Mouse (Mus musculus) MEL (cell line): ENCODE measurements around the gene Bmp6. TPM values are rescaled to one million over a fixed set of nuclear protein-coding genes. Genes with fewer than 3 reads are reported as not detected.

Experiments used
- DNase-seq: peaks from one replicate; pipeline ENCODE4 v3.0.0; 2011; ENCODE audit warnings: low read depth, low spot score
- H3K27ac ChIP-seq: 2 replicates; pipeline ENCODE4 v1.5.1; 2012; ENCODE audit warnings: low read depth, mild to moderate bottlenecking, control low read depth, low read length, moderate library complexity; ENCODE audit not compliant: control insufficient read depth
- H3K27me3 ChIP-seq, 2 experiments: fragments of 150-350 bp in 1 of 2; sonication (generic) in 1 of 2; 2 replicates each; pipeline ENCODE4 v1.6.1; 2012; ENCODE audit warnings: low read length in 2 of 2, mild to moderate bottlenecking in 2 of 2, improper control_type of control experiment in 1 of 2, moderate library complexity in 1 of 2; ENCODE audit not compliant: insufficient read depth in 2 of 2, control insufficient read depth in 1 of 2
- H3K36me3 ChIP-seq, 2 experiments: 2 replicates each; pipeline ENCODE4 v1.6.1; 2012 to 2014; ENCODE audit warnings: low read length in 2 of 2, improper control_type of control experiment in 1 of 2, inconsistent platforms in 1 of 2, mild to moderate bottlenecking in 1 of 2; ENCODE audit not compliant: insufficient read depth in 2 of 2, control insufficient read depth in 1 of 2
- H3K4me1 ChIP-seq, 2 experiments: fragments of 150-350 bp in 1 of 2; sonication (generic) in 1 of 2; 2 replicates each; pipeline ENCODE4 v1.6.1; 2012; ENCODE audit warnings: low read length in 2 of 2, improper control_type of control experiment in 1 of 2, mild to moderate bottlenecking in 1 of 2; ENCODE audit not compliant: insufficient read depth in 2 of 2, control insufficient read depth in 1 of 2
- H3K4me3 ChIP-seq, 2 experiments: fragments of 150-350 bp in 1 of 2; sonication (generic) in 1 of 2; 2 replicates each; pipeline ENCODE4 v1.5.1; 2012; ENCODE audit warnings: low read depth in 2 of 2, low read length in 2 of 2, mild to moderate bottlenecking in 2 of 2, moderate library complexity in 2 of 2, control low read depth in 1 of 2, improper control_type of control experiment in 1 of 2; ENCODE audit not compliant: control insufficient read depth in 1 of 2, insufficient read depth in 1 of 2
- H3K79me2 ChIP-seq: 2 replicates; pipeline ENCODE4 v1.6.1; 2012; ENCODE audit warnings: mild to moderate bottlenecking, low read length, moderate library complexity; ENCODE audit not compliant: control insufficient read depth, poor library complexity, insufficient read depth
- H3K9ac ChIP-seq: 2 replicates; pipeline ENCODE4 v1.6.1; 2012; ENCODE audit warnings: low read depth, mild to moderate bottlenecking, control low read depth, low read length, moderate library complexity; ENCODE audit not compliant: control insufficient read depth, poor library complexity, severe bottlenecking
- H3K9me3 ChIP-seq: fragments of 150-350 bp; sonication (generic); replicated peaks from 2 replicates; pipeline ENCODE4 v1.6.1; 2012; ENCODE audit warnings: mild to moderate bottlenecking, low read length, improper control_type of control experiment, moderate library complexity; ENCODE audit not compliant: insufficient read depth
- CTCF ChIP-seq, 3 experiments: IDR thresholded peaks in 2 of 3; conservative IDR thresholded peaks in 1 of 3; 2 replicates each; pipeline ENCODE4 v1.5.1; 2011 to 2012; ENCODE audit warnings: low read length in 3 of 3, low read depth in 2 of 3, mild to moderate bottlenecking in 2 of 3, improper control_type of control experiment in 1 of 3, inconsistent platforms in 1 of 3, mixed read lengths in 1 of 3, moderate library complexity in 1 of 3; ENCODE audit not compliant: control insufficient read depth in 1 of 3, insufficient read depth in 1 of 3, poor library complexity in 1 of 3, severe bottlenecking in 1 of 3
- GABPA ChIP-seq: IDR thresholded peaks from 2 replicates; pipeline ENCODE4 v1.6.1; 2012; ENCODE audit warnings: low read depth, mild to moderate bottlenecking, inconsistent platforms, low read length, improper control_type of control experiment, moderate library complexity
- GATA1 ChIP-seq: IDR thresholded peaks from 2 replicates; pipeline ENCODE4 v1.6.1; 2011; ENCODE audit warnings: low read depth, low read length, improper control_type of control experiment
- HCFC1 ChIP-seq: IDR thresholded peaks from 2 replicates; pipeline ENCODE4 v1.6.1; 2012; ENCODE audit warnings: low read depth, mild to moderate bottlenecking, inconsistent platforms, low read length, improper control_type of control experiment, moderate library complexity
- MAFK ChIP-seq: IDR thresholded peaks from 2 replicates; pipeline ENCODE4 v1.6.1; 2011; ENCODE audit warnings: low read depth, mild to moderate bottlenecking, low read length, improper control_type of control experiment, borderline replicate concordance
- MAX ChIP-seq: IDR thresholded peaks from 2 replicates; pipeline ENCODE4 v1.6.1; 2011; ENCODE audit warnings: low read length, improper control_type of control experiment
- MAZ ChIP-seq: IDR thresholded peaks from 2 replicates; pipeline ENCODE4 v1.6.1; 2012; ENCODE audit warnings: low read depth, mild to moderate bottlenecking, inconsistent platforms, low read length, improper control_type of control experiment
- MEF2A ChIP-seq: IDR thresholded peaks from 2 replicates; pipeline ENCODE4 v1.6.1; 2014; ENCODE audit warnings: low read depth, mild to moderate bottlenecking, inconsistent platforms, low read length, improper control_type of control experiment; ENCODE audit not compliant: poor library complexity, insufficient replicate concordance, severe bottlenecking; ENCODE audit errors: extremely low read depth
- NRF1 ChIP-seq: IDR thresholded peaks from 2 replicates; pipeline ENCODE4 v1.6.1; 2014; ENCODE audit warnings: low read depth, mild to moderate bottlenecking, inconsistent platforms, low read length, improper control_type of control experiment, moderate library complexity; ENCODE audit not compliant: poor library complexity, insufficient read depth, severe bottlenecking
- POLR2A ChIP-seq, 2 experiments: IDR thresholded peaks; 2 replicates each; pipeline ENCODE4 v1.6.1; 2011 to 2012; ENCODE audit warnings: low read length in 2 of 2, mild to moderate bottlenecking in 2 of 2, control low read depth in 1 of 2, improper control_type of control experiment in 1 of 2, low read depth in 1 of 2, moderate library complexity in 1 of 2; ENCODE audit not compliant: control insufficient read depth in 1 of 2, insufficient read depth in 1 of 2, poor library complexity in 1 of 2
- POLR2AphosphoS2 ChIP-seq: IDR thresholded peaks from 2 replicates; pipeline ENCODE4 v1.6.1; 2011; ENCODE audit warnings: low read length, improper control_type of control experiment
- RAD21 ChIP-seq: IDR thresholded peaks from 2 replicates; pipeline ENCODE4 v1.6.1; 2011; ENCODE audit warnings: mild to moderate bottlenecking, low read depth, low read length, improper control_type of control experiment
- SIN3A ChIP-seq: IDR thresholded peaks from 2 replicates; pipeline ENCODE4 v1.6.1; 2012; ENCODE audit warnings: low read length, improper control_type of control experiment, inconsistent platforms
- SMC3 ChIP-seq: IDR thresholded peaks from 2 replicates; pipeline ENCODE4 v1.6.1; 2011; ENCODE audit warnings: low read depth, low read length, improper control_type of control experiment
- TAL1 ChIP-seq: IDR thresholded peaks from 2 replicates; pipeline ENCODE4 v1.6.1; 2012; ENCODE audit warnings: mild to moderate bottlenecking, inconsistent platforms, low read length, moderate library complexity, mixed read lengths
- TCF12 ChIP-seq: IDR thresholded peaks from 2 replicates; pipeline ENCODE4 v1.6.1; 2014; ENCODE audit warnings: low read depth, mild to moderate bottlenecking, inconsistent platforms, low read length, improper control_type of control experiment, moderate library complexity
- UBTF ChIP-seq: IDR thresholded peaks from 2 replicates; pipeline ENCODE4 v1.6.1; 2012; ENCODE audit warnings: low read depth, mild to moderate bottlenecking, inconsistent platforms, low read length, improper control_type of control experiment, moderate library complexity, borderline replicate concordance; ENCODE audit not compliant: insufficient read depth
- USF1 ChIP-seq: IDR thresholded peaks from 2 replicates; pipeline ENCODE4 v1.6.1; 2014; ENCODE audit warnings: low read depth, mild to moderate bottlenecking, inconsistent platforms, low read length, improper control_type of control experiment, moderate library complexity
- ZC3H11A ChIP-seq: IDR thresholded peaks from 2 replicates; pipeline ENCODE4 v1.6.1; 2012; ENCODE audit warnings: low read depth, mild to moderate bottlenecking, inconsistent platforms, low read length, improper control_type of control experiment
- ZKSCAN1 ChIP-seq: IDR thresholded peaks from 2 replicates; pipeline ENCODE4 v1.6.1; 2012; ENCODE audit warnings: low read depth, mild to moderate bottlenecking, inconsistent platforms, low read length, improper control_type of control experiment, moderate library complexity
- polyA plus RNA-seq, 2 experiments: library from polyadenylated mRNA; stranded (reverse) in 1 of 2; unstranded in 1 of 2; fragments of >175 nt in 1 of 2; fragments of >200 nt in 1 of 2; gene quantifications; 2 replicates each; pipeline versions ENCODE4 v1.2.1 to v1.2.4; 2012; ENCODE audit warnings: low replicate concordance in 2 of 2, low read depth in 1 of 2; ENCODE audit not compliant: insufficient read length in 2 of 2, insufficient read depth in 1 of 2, missing spikeins in 1 of 2
- total RNA-seq: library from RNA; depleted of rRNA; stranded (reverse); fragments of 300-350 nt; gene quantifications from 2 replicates; pipeline ENCODE4 v1.2.3, GENCODE M21; 2012

The Bmp6 gene
- total and polyA plus RNA-seq, 3 experiments = not detected

DNA sequence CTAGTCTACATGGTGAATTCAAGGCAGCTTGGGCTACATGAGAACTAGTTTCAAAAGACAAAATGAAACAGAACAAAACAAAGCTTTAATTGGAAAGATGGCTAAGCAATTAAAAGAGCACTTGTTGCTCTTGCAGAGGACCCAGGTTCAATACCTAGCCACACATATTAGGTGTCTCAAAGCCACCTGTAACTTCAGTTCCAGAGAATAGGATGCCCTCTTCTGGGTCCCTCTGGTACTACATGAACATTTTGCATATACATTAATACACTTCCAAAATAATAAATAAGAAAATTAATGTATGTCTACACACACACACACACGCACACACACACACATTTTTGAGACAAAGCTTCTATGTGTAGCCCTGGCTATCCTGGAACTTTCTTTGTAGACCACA lies 118.5 kb downstream of the Bmp6 start:
- H3K4me1 ChIP-seq = no peaks in the 10 kb centered on the region
- TF ChIP-seq MAZ (no peak), RAD21 (peak; percentile 34), MAX (no peak), NRF1 (no peak), ZC3H11A (peak; percentile 40), MAFK (no peak), GABPA (no peak), POLR2AphosphoS2 (no peak), SMC3 (peak; percentile 57), CTCF (IDR thresholded peaks at IDR 0.05 in 2 of 3, conservative IDR thresholded peaks at IDR 0.05 in 1 of 3; ENCODE audit: control insufficient read depth in 1 of 3, insufficient read depth in 1 of 3, low read depth in 2 of 3, low read length in 3 of 3, poor library complexity in 1 of 3, severe bottlenecking in 1 of 3) (peak in 2 of 3 experiments; percentile 38 to 41; a peak in 3 of 6 replicates)
- peaks cover 0 to 5% of the 10 kb centered on the region in 2 experiments for H3K27me3 ChIP-seq
- no peak overlapping the region for H3K4me3 ChIP-seq
- H3K27ac ChIP-seq = no peak overlapping the region
- DNase-seq = peak; percentile 41
- H3K9me3 ChIP-seq = no peaks in the 10 kb centered on the region
- no peak overlapping the region for H3K9ac ChIP-seq
- no peaks in the 10 kb centered on the region for H3K36me3 ChIP-seq
- H3K79me2 ChIP-seq = no peaks in the 10 kb centered on the region

DNA sequence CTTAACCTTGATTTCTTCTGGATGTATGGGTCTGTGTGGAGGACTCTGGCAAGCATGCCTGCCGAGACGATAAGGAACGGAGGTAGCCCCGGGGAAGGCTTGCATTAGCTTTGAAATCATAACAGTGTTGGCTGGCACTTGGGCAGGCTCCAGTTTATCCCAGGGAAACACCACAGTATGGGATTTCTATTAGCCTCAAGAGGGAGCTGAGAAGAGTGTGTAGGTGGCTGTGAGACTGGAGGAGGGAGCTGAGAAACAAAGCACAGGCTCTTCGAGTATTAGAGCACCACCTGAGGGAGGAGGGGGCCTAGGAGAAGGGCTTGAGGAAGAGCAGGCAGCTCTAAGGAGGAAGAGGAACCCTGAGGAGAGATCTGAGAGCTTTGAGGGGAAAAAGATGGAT lies 126.0 kb downstream of the Bmp6 start:
- peaks cover 3 to 11% of the 10 kb centered on the region in 2 experiments for H3K27me3 ChIP-seq
- no peak overlapping the region for H3K27ac ChIP-seq
- H3K9me3 ChIP-seq = no peaks in the 10 kb centered on the region
- TF ChIP-seq SIN3A = no peak
- TF ChIP-seq HCFC1 = no peak
- no peak for TF ChIP-seq TAL1
- no peaks in the 10 kb centered on the region for H3K79me2 ChIP-seq
- no peak overlapping the region for H3K9ac ChIP-seq
- DNase-seq = no peak
- H3K36me3 ChIP-seq = no peaks in the 10 kb centered on the region
- no peaks in the 10 kb centered on the region for H3K4me1 ChIP-seq
- H3K4me3 ChIP-seq = no peak overlapping the region

DNA sequence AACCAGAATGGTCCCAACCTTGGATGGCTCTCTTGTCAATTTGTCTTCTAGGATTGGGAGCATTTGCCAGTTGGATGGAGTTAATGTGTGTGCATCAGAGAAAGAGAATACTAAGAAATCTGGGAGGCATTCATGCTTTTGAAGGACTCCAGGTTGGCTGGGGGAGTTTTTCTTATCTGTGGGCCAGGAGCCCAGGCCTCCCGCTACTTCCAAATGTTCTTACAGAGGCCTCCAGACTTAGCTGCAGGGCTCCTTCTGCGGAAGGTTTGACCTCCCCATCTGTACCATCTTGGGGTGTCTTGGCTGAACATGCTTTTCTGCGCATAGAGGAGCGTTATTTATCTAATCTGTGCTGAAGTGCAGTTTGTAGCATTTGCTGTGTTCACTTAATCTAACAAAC lies 127.7 kb downstream of the Bmp6 start:
- no peaks in the 10 kb centered on the region for H3K9me3 ChIP-seq
- no peak for DNase-seq
- TF ChIP-seq MEF2A (no peak), POLR2AphosphoS2 (no peak), CTCF (IDR thresholded peaks at IDR 0.05 in 2 of 3, conservative IDR thresholded peaks at IDR 0.05 in 1 of 3; ENCODE audit: control insufficient read depth in 1 of 3, insufficient read depth in 1 of 3, low read depth in 2 of 3, low read length in 3 of 3, poor library complexity in 1 of 3, severe bottlenecking in 1 of 3) (no peak), GATA1 (no peak), TCF12 (no peak), UBTF (no peak), RAD21 (no peak), USF1 (no peak), HCFC1 (no peak), ZKSCAN1 (no peak), POLR2A (IDR thresholded peaks at IDR 0.05; ENCODE audit: control insufficient read depth in 1 of 2, insufficient read depth in 1 of 2, low read depth in 1 of 2, low read length in 2 of 2, poor library complexity in 1 of 2) (no peak)
- no peak overlapping the region for H3K4me3 ChIP-seq
- H3K9ac ChIP-seq = no peak overlapping the region
- H3K36me3 ChIP-seq = no peaks in the 10 kb centered on the region
- H3K4me1 ChIP-seq = no peaks in the 10 kb centered on the region
- no peaks in the 10 kb centered on the region for H3K79me2 ChIP-seq
- H3K27me3 ChIP-seq = peaks cover 1 to 11% of the 10 kb centered on the region in 2 experiments
- no peak overlapping the region for H3K27ac ChIP-seq
